Mouse (Mus musculus) kidney, postnatal 36 days (tissue): ENCODE results near the gene Mmp8.

ENCODE experiments used
- DNase-seq, 2 experiments: peaks; one replicate each; pipeline ENCODE4 v3.0.0; 2021 to 2022; ENCODE audit warnings: mixed read lengths in 2 of 2

Mmp8 gene

DNA sequence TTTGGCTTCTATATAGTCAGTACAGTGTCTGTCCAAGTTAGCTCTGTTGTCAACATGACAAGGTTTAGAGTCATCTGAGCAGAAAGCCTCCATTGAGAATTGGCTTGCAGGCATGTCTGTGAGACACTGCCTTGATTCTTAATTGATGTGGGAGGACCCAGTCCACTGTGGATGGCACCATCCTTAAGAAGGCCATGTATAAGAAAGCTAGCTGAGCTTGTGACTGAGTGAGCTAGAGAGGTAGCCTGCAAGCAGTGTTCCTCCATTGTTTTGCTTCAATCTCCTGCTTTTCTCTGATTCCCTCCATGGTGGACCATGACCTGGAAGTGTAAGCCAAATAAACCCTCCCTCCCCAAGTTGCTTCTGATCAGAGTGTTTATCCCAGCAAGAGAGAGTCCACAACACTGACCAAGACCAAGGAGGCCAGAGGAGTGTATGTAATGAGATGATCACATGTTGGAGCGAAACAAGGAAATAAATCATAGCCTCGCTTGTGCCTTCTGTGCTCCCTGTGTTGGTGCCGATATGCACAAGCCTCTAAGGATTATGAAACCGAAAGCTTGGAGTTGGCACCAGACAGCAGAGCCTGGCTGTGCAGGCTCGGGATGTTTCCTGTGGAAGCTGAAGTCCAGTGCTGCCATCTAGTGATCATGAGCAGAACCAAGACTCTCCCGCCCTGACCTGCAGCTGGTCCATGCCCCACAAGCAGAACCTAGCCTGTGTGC is 36.7 kb downstream of the Mmp8 start:
- peak; percentile 85 to 91 for DNase-seq

DNA sequence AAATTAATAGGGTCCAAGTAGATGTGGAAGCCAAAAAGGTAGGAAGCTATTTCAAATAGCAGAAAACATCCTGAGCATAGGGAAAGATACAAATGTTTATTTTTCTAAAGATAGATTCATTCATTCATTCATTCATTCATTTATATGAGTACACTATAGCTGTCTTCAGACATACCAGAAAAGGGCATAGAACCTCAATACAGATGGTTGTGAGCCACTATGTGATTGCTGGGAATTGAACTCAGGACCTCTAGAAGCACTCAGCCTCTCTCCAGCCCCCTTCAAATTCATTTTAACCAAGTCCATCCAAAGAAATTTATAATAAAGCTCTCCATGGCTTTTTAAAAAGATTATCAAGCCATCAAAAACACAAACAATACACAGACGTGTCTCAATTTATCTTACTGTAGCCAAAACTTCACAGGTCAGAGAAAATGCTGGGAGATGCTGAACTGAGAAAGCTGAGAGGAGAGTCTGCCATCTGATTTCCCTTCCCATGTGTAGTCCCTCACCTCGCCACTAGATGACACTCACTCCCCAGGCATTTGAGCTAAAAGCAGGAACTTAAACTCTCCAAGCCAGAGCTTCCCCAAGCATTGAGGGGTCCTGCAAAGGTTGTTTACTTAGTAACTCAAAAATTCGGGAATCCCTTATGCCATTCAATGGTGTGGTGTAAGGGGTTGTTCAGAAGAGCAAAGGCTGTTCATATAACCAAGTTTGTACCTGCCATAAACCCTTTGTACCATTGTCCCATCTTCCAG is 44.9 kb downstream of the Mmp8 start:
- DNase-seq: peak; percentile 55 to 83

DNA sequence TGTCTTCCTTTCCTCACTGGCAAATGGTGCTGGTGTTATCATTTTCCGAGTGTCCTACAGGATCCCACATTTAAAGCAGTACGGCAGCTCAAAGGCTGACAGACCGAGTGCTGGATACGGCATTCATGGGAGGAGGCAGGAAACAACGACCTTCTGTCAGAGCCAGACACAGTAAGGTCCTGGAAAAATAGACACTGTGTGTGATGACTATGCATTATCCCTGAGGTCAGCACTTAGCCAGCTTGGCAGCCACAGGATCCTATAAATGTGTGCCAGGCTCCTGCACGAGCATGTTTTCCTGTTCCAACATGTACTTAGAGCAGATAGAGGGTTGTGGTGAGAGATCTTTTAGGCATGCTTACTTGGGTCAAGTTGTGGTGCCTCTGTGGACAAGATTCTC is 45.7 kb downstream of the Mmp8 start:
- DNase-seq: no peak

DNA sequence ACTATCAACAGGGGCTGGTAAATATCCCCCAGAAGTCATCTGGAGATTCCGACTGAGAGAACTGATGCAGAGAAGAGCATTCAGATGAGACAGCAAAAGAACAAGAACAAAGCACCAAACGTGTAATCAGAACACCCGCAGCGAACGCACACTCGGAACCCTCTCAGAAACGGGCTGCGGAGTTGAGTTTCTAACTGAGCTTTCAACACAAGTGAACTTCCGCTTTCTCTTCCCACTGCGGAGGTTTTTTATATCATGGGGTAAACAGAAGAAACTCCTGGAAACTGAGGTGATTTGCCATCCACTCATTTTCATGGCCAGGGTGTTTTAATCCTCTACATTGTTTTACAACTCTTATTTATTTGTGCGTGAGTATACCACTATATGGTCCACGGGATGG is 47.4 kb downstream of the Mmp8 start:
- no peak for DNase-seq
